Mouse (Mus musculus): Measurements from ENCODE around the gene Gm33543.

Gm33543 gene

DNA sequence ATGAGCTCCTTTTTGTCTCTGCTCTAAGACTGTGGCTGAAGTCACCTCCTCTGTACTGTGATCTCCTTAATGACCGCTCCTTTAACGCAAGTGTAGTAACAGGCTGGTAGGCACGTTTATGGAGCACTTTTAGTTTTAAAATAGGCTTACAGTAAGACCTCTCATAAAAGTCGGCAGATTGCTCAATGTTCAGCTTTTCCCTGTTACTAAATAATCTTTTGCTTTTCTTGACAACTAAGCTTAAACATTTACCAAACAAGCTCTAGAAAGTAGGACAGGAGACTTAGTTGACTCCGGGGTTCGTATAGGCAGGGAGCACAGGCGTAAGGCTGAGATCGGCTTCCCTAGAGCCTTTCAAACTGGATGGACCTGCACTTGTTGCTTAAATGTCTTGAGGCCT, 64.1 kb downstream of the Gm33543 start:
- no peak for DNase-seq (ENCODE audit: low spot score in 2 of 2)

DNA sequence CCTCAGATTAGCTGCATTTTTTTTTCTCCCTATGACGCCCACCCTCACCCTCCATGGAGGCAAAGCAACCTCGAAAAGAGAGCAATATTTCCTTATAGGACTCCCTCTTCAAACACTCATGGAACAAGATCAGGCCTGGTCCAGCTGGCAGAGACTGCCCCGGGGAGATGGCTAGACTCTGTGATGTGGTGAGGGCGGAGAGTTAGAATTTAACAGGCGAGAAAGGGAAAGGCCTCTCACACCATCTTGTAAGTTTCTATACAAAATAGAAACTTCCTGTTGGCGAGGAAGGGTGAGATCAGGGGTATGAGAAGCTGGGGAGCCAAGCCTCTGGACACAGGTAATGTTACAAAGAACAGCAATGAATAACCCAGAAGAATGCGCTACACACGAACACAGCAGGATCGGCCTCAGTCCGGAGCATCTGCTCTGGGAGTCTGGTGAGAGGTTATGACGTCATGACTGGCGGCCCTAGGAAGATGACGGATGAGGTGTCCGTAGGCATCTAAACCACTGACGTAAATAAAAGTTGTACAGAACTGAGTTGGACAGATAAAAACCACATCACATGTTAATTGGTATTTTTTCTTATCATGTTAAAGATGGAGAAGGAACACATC, 64.9 kb downstream of the Gm33543 start:
- DNase-seq (ENCODE audit: low spot score in 2 of 2): no peak

DNA sequence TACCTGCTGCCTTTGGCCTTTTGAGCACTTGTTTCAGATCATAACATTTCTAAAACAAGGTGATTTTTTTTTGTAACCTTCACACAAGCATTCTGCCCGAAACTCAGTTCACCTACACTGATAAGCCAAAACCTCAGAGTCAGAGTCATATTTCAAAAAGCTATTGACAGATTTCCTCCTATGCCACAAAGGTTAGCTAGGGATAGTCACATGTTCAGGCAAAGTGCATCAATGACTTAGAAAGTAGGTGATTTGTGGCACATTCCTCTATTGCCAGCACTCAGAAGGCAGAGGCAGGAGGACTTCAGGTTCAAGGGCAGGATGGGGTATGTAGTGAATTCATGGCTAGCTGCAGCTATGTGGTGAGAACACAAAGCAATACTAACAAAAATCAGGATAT, 65.7 kb downstream of the Gm33543 start:
- no peak for DNase-seq (ENCODE audit: low spot score in 2 of 2)

DNA sequence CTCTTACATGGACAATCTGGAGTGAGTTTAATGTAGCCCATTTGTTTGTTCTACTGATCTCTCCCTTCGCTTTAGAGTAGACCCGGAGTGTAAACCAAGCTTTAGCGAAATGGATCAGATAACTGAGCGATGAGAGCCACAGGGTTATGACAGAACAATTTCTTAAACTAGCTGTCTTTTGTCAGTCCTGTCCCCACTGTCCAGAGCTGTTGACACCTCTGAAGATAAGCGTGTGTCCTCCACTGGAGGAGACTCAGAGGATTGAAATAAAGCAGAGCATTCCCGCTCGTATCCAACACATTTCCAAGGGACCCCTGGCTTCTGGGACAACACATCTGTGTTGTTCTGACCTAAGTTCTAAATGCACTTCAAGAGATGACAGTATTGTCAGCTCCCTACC, 67.9 kb downstream of the Gm33543 start:
- DNase-seq (ENCODE audit: low spot score in 2 of 2): no peak

DNA sequence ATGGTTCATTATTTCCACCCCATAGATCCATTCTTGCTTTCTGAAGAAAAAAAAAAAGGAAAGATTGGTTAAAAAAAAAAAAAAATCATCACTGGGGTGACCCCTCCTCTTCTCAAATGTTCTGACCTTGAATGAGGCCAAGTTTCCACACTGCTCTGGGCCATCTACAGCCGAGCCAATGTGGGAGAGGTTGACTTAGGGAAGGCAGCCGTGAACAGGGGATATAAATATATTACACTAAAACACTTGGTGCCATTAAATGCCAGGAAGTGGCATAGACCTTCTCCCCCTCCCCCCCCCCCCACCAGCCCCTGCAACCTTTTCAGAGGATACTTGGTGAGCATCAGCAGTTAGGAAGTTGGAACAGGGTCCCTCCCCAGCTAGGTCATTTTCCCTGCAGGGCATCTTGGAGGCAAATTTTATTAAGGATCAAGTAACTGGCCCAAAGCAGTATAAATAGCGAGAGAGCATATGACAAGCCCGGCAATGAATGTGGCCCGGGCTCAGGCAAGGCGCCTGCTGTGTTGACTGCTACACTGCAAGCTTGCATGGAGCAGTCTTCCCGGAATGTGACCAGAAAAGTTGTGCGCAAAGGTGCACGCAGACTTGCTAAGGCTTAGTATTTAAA, 68.6 kb downstream of the Gm33543 start:
- no peak for DNase-seq (ENCODE audit: low spot score in 2 of 2)
